Mouse (Mus musculus): ENCODE data around the gene Fgfr2.

GRCm38 (mm10) chr7:132426069-132426468 lies 697.1 kb downstream of the Fgfr2 start:
- TF ChIP-seq CTCF (IDR thresholded peaks at IDR 0.05; ENCODE audit: borderline replicate concordance, insufficient read depth, low read length) (no peak), POLR2A (IDR thresholded peaks at IDR 0.05; ENCODE audit: low read depth, low read length) (no peak)
